Mouse (Mus musculus): ENCODE measurements around the gene Gata5.

- TF ChIP-seq POLR2A (IDR thresholded peaks at IDR 0.05; ENCODE audit: insufficient read length, low read depth) (peak; percentile 36), TCF12 (IDR thresholded peaks at IDR 0.05; ENCODE audit: insufficient read depth, poor library complexity, severe bottlenecking) (no peak), POLR2AphosphoS2 (IDR thresholded peaks at IDR 0.05; ENCODE audit: insufficient read length, low read depth) (no peak), MAX (IDR thresholded peaks at IDR 0.05; ENCODE audit: low read depth) (no peak), E2F4 (IDR thresholded peaks at IDR 0.05; ENCODE audit: insufficient read depth) (no peak)
These were observed 28.9 kb upstream of the Gata5 start for GRCm38 (mm10) chr2:180363434-180363720.

Data from myocyte (in vitro differentiated cells).